Mouse (Mus musculus) left cerebral cortex, postnatal 14 days (tissue): ENCODE results near the gene Gm20388. TPM values are rescaled to one million over a fixed set of nuclear protein-coding genes. Genes with fewer than 3 reads are reported as not detected.

ENCODE experiments used
- DNase-seq, 2 experiments: peaks; one replicate each; pipeline ENCODE4 v3.0.0; 2021 to 2022; ENCODE audit warnings: low spot score in 2 of 2, mixed read lengths in 1 of 2
- intact Hi-C: fragments of 180-260 bp; cut with DNase I; formaldehyde crosslinking; loops from one replicate; pipeline ENCODE4 v1.15.1; 2025
- total RNA-seq, 2 experiments: library from RNA; stranded (reverse); gene quantifications; 2 replicates each; pipeline ENCODE4 v1.2.3; 2021

Gene Gm20388
- total RNA-seq, 2 experiments from 2014 or later: 2.8 to 7.3 TPM

DNA sequence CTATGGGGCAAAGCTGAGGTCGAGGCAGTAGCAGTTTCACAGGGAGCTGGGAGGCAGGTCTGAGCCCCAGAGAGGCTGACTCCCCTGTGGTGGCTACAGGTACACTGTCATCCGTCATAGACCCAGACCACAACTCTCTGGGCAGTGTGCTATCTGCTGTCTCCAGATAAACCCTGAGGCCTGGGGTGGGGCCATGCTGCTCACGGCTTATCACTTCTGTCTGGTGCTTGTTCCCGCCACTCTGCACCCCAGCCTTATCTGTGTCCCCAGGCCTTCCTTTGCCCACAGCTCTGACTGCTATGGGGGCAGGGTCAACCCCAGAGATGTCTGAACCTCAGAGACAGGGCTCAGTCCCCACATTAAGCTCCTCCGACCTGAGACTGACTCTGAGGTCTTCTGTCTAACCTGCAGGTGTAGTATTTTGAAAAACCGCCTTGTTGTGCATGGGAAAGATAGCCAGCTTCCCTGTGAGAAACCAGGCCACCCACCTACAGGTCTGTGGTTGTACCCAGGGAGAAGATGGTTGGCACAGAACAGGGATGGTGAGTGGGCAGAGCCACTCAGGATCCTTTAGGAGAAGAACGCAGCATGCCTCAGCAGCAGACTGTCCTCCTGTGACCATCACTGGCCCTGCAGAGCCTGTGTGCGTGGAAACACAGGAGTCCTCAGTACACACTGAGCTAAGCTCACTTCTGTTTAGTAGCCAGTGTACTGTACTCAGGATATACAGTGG, 461.2 kb downstream of the Gm20388 start:
- intact Hi-C loops: no loop called here
- peak in 1 of 2 experiments; percentile 28 for DNase-seq

DNA sequence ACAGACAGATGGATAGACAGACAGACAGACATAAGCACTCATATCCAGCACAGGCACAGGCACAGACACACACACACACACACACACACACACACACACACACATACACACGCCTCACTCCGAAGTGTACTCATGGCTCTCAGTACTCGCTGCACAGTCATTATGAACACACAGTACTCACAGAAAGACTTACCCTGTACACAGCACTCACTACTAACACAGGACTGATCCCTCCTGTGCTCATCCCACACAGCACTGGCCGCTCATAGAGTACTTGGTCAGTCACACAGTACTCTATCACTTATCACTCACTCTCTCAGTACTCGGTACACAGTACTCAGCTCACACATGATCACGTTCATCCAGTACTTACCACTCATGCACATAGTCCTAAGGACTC, 462.0 kb downstream of the Gm20388 start:
- no peak for DNase-seq

DNA sequence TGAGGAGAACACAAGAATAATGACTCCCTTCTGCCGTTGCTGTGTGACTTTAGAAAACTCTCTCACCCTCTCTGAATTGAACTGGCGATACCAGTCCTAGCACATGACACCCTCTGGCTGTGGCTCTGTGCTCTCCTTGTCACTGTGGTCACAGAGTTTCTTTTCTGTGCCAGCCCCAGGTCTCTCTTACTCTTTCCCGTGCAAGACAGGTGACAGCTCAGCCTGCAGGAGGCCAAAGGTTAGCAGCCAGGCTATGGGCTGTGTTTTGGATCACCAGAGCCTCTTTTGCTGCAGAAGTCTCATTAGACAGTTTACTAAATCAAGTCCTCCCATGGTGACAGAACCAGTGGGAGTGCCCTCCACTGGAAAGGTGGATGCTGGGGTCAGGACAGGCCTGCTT, 463.0 kb downstream of the Gm20388 start:
- no peak for DNase-seq
- intact Hi-C loops: no loop called here

More for the DNA sequence above, 462.0 kb downstream of the Gm20388 start:
- intact Hi-C loops: no loop called here

DNA sequence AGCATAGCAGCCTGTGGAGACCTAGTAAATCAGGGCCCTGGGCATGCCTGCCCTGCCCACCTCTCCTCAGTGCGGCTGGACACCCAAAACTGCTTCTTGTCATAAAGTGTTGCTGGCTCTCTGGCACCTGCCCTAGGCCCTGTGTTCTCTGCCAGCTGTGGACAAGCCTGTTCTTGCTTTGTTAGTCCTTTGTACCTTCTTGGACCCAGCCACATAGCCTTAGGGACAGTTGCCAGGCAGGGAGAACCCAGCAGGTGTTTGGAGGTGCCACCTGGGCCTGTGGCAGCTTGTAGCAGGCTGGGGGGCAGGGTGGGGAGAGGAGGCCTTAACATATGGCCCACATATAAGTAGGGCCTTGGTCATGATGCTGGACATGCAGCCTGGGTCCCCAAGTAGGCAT, 463.4 kb downstream of the Gm20388 start:
- intact Hi-C loops: no loop called here
- no peak for DNase-seq

DNA sequence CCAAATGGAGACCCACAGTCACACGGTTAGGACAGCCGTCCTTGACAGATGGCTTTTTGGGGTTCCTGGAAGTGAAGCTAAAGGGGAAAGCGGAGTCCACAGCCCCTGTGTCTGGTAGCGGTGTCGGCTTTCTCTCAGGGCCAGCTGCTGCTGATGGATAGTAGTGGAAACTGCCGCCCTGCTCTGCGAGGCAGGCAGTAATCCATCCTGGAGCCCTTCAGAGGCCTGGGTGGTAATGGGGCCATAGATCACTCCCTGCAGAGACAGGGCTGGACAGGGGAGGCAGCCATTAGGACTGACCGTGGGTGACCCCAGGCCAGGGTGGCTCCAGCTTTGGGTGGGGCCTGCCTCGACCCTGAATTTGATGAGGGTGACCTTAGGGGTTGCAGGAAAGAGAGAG, 463.9 kb downstream of the Gm20388 start:
- no peak for DNase-seq

DNA sequence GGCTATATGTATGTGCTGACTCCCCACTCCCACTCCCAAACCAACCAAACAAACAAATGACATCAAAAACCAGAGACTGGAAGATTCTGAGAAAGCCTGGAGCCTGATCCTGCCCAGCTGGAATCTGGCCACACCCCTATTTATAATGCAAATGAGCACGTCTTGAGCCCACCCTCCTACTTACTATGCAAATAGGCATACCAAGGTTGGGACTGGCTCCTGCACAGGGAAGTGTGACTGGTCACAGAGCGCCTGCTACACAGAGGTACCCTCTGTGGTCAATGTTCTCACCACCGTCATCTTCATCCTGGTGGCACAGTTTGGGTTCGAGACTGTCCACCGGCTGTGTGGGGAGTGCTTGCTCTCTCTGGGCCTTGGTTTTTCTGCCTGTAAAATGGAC, 464.5 kb downstream of the Gm20388 start:
- intact Hi-C loops: no loop called here

More for the DNA sequence above, 463.9 kb downstream of the Gm20388 start:
- intact Hi-C loops: no loop called here

DNA sequence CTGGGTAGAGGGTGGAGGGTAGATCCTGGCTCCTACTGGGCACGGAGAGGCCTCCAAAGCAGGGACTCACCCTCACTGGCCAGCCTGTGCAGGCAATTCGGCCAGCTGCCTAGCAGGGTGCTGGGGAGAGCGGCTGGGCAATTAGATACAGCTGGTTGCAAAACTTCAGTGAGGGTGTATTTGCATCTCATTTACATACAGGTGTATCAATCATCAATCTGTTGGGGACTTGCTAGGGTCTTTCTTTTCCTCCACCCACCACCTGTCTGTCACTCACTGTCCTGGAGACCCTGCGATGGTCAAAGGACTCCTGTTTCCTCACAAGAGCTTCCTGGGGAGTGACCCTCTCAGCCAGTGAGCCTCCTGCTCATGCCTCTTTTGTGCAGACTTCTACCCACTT, 465.6 kb downstream of the Gm20388 start:
- DNase-seq: no peak
- intact Hi-C loops: no loop called here

More for the DNA sequence above, 464.5 kb downstream of the Gm20388 start:
- DNase-seq: no peak

DNA sequence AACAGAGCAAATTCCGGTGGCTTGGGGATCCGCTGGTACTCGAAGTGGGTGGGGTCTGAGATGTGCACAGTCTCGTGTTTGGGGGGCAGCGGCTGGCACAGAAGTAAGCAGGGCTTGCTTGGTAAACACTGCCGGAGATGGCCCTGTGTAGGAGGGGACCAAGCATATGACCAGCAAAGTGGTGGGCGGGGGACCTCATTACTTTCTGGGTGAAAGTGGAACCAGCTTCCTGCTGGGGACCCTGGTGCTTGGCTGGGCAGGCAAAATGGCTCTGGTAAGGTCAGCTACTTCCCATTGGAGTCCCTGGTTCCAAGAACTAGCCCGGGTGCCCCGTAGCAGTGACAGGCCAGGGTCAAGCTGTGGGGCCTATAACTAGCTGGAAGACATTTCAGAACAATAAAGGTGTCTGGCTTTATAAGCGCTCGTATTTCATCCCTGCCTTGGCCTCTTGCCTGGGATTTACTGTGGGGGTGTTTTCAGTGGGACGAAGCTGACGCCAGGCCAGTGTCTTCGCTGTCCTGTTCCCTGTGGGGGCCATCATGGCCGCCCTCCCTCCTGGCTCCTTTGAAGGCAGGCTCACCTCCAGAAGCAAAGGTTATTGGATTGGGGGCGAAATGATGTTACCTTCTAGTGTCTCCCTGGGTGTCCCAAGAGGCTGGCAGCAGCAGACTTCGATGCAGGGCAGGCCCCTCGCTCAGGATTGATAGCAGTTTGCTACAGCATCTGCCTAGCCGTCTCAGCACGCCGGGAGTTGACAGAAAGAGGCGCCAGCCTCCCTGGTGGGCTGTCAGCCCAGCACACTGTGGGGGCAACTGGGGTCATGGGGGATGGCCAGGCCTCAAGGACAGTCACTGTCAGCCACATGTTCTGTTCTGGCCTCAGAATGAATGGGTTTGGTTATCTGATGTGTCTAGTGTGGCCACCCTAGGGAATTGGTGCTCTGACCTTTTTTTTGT, 466.5 kb downstream of the Gm20388 start:
- intact Hi-C loops: no loop called here
- DNase-seq: no peak

DNA sequence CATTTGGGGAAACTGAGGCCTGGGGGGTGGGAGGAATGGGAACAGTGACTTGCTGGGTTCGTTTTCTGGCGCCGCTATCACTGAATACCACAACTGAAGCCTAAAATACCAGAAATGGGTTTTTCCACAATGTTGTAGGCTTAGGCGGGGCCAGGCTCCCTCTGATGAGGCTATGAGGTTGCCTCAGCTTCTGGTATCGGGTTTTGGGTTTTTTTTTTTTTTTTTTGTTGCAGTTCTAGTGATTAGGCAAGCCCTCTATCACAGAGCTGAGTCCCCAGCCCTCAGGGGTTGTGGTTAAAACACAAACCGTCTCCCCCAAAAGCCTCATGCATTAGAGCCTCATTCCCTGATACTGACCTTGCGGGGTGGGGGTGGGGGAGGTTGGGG, 467.2 kb downstream of the Gm20388 start:
- intact Hi-C loops: no loop called here
- no peak for DNase-seq

DNA sequence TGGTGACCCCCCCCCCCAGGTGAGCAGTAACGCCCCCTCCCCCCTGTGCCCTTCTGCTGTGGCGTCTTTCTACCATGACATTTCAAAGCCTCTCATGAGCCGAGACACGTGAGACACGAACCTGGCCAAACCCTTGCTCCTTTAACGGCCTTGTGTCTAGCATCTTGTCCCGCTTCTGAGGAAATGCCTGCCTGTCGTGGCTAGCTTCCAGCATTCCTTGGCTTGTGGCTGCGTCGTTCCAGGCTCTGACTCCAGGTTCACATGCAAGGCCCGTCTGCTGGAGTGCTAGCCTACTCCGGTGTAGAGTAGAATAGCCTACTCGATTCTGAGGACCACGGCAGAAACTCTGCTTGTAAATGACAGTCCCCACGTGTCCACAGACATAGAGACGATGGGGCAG, 467.7 kb downstream of the Gm20388 start:
- intact Hi-C loops: no loop called here

DNA sequence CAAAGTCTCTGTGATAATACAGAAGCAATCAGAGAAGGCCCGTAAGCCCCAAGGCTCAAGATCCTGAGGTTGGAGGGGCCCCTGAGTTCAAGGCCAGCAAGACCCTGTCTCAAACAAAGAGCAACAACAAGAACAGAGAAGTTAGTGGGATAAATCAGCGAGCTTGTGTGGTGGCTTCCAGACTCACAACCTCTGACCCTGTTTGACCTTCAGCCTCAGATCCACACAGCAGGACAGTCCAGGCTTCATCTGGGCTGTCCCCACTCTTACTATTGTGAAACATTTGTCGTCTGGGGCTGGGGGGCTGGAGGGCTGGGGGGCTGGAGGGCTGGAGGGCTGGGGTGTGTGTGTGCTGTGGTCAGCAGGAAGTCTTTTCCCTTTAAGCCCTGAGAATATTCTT, 468.4 kb downstream of the Gm20388 start:
- DNase-seq: no peak
- intact Hi-C loops: no loop called here

More for the DNA sequence above, 467.7 kb downstream of the Gm20388 start:
- no peak for DNase-seq

DNA sequence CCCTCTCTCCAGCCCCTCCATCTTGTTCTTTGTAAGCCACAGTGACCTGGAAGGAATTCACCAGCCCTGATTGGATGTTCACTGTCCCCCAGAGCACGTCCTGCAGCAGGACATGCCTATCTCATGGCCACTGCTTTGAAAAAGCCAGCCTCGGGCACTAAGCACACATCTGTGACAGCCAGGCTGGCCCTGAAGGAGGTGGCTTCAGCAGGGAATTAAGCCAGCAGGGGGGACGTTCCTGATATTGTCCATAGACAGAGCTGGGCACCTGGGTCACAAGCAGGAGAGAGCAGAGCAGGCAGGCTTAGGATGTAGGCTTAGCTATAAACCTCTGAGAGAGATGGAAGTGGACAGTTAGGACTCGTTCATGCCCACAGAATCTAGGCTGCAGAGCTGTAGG, 471.2 kb downstream of the Gm20388 start:
- intact Hi-C loops: loop anchor here (5.0 kb wide), 2 partner anchors 55 to 105 kb away; no protein-coding TSS in a partner anchor
- no peak for DNase-seq

DNA sequence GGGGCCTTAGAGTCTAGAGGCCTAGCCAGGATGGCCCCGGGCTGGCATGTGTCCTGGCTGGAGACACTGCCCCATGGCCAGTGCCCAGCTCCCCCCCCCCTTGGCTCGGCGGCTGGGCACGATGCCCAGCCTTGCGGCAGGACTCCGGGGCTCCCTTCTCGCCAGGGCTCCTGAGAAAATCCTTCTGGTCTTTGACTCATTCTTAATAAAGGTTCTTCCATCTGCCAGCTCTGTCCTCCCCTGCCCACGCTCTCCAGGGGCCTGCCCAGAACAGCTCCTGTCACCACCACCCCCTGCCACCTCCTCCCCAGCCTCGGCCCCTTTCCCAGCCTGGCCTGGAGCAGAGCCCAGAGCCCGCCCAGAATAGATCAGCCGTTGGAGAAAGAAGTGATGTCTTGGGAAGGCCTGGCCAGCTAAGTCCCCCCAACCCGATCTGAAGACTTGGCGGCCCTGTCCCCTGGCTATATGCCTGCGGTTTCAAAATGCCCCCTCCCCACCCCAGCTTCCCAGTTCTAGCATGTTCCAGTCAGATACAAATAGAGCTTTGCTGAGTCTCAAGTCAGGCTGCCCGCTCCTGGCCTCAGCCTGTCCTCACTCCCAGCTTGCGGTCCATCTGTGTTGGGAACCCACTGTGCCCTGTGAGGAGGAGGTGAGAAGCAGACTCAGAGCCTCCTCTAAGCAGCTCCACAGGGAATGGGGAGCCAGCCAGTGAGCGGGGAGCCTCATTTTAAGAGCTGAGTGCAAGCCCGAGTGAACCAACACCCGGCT, 472.0 kb downstream of the Gm20388 start:
- peak; percentile 87 to 92 for DNase-seq
- intact Hi-C loops: loop anchor here (5.0 kb wide), 2 partner anchors 55 to 105 kb away; no protein-coding TSS in a partner anchor

DNA sequence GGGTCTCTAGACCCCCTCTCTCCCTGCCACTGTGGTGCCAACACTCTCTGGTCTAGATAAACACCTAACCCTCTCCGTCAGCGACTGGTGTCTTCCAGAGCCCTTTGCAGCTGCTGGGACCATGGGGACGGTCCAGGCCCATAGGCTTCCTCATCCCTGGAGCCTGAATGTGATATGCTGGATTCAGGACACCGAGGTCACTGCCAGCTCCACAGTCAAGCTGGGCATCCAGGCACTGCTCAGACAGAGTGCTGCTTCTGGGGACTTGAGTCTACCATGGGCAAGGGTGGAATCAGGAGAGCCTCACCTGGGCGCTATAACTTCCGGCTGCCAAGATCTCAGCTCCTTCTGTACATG, 472.5 kb downstream of the Gm20388 start:
- DNase-seq: no peak
- intact Hi-C loops: loop anchor here (5.0 kb wide), 2 partner anchors 54 to 104 kb away; no protein-coding TSS in a partner anchor

DNA sequence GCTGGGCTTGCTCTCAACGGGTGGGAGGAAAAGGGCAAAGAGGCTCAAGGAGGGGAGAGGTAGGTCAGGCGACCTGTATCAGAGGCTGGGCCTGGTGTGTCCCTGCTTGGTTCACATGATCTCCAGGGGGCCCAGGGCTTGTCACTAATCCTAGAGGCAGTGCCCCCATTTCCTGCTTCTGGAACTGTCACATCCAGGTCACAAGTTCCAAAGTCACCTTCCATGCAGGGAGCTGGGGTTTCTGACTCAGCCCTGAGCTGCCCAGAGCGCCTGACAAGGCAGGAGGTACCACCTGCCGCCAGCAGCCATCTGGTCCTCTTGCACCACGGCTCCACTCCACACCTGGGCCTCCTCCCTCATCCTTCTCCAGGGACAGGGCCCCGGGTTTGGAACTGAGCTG, 473.1 kb downstream of the Gm20388 start:
- intact Hi-C loops: loop anchor here (5.0 kb wide), 2 partner anchors 54 to 104 kb away; no protein-coding TSS in a partner anchor
- DNase-seq: no peak

DNA sequence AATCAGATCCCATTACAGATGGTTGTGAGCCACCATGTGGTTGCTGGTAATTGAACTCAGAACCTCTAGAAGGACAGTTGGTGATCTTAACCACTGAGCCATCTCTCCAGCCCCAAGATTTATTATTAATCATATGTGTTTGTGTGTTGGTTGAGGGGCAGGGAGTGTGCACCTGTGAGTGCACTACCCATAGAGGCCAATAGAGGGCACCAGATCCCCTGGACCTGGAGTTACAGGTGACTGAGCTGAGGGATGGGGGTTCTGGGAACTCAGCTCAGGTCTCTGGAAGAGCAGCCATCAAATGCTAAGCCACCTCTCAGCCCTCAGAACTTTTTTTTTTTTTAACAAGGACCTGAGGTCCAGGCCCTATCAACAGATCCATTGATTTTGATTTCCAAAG, 474.1 kb downstream of the Gm20388 start:
- intact Hi-C loops: loop anchor here (5.0 kb wide), 2 partner anchors 53 to 103 kb away; no protein-coding TSS in a partner anchor
- no peak for DNase-seq

DNA sequence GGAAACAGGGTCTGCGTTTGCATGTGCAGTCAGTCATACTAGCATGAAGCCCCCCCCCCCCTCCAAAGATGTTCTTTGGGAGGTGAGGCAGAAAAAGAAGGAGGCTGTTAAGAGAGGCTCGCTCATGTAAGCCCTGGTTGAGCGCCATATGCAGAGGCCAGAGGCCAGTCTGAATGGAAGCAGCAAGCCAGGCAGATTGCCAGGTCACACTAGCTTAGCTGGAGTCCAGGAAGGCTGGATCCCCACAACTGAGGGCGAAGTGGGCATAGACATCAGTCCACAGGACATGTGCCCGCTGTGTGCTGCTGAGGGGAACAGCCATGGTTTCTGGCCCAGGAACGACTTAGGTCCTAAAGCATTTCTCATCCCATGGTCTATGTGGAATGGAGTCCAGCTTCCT, 477.6 kb downstream of the Gm20388 start:
- intact Hi-C loops: no loop called here
- DNase-seq: no peak

DNA sequence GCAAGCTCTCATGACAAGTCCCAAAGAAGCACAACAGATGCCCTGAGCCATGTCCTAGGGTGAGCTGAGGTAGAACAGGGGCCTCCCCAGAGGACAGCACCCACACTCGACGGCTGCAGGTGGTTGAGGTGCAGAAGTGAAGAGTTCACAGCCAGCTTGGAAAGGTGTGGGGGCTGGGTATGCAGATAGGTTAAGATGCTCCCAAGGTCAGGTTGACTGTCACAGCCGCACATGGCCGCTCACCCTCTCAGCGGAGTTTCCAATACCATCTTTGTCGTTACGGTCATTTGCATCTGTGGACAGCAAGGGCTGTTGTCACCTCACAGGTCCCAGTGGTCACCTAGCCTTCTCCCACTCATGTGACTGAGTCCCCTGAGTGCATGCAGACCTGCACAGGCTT, 480.0 kb downstream of the Gm20388 start:
- intact Hi-C loops: no loop called here
- DNase-seq: no peak

DNA sequence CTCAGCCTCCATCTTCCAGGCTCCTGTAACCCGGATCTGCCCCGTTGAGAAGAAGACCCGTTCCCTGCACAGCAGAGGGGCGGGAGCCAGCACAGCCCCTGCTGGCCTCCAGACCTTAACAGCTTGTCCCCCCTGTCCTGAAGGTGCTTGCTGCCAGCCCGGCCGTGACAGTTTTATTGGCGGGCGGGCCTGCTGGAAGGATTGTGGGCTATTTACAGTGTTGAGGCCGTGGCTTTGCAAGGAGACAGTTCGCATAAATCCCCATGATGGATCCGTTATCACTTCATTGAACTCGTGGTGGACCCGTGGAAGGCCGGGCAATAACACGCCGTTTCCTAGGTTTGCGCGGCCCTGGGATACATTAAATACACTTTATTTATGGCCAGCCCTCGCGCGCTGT, 481.2 kb downstream of the Gm20388 start:
- DNase-seq: no peak
- intact Hi-C loops: no loop called here

DNA sequence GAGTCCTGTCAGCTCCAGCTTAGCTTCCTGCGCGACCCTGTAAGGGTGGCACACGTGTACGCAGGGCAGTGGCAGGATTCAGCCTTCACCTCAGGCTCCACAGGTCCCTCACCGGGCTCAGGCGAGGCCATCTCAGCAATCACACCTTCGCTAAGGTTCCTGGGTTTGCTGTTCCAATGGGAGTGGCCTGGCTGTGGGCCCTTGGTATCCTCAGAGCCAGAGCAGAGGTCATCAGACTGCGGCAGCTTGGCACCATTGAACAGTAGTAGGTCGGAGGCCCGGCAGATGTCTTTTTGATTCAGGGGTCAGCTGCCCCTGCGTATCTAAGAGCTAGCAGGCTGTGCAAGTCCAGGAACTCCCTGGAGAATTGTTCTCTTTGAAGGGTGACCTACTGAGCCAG, 482.4 kb downstream of the Gm20388 start:
- no peak for DNase-seq
- intact Hi-C loops: no loop called here
